Mouse (Mus musculus): ENCODE data around the gene Mid1. TPM values are rescaled to one million over a fixed set of nuclear protein-coding genes. Genes with fewer than 3 reads are reported as not detected.
"Not testable (repeated sequence)": the region's sequence is repeated elsewhere in the genome, so short reads cannot be mapped to it uniquely, and the experiment has no call there.

Mid1 gene
- polyA plus RNA-seq, 1 experiment from 2014 or later = 20.2 TPM

DNA sequence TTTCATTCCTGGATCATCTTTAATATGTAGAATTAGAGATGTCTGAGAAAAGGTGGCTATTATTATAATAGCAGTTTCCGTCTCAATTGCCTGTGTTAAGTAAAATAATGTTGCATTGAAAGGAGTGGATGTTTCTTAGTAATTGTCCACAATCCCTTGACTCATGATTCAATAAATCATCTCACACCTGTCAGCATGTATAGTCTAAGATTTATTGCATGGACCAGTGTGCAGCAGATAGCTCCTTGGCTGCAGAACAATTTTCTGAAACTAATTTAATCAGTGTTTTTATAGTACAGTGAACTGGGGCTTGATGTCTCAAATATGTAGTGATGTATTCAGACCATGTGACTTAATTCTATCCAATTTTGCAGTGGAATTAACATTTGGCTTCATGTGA lies 265.6 kb downstream of the Mid1 start:
- 73% methylated on average over 1 of the region's 1 CpGs for WGBS
- H3K4me2 ChIP-seq (replicated peaks; ENCODE audit: low read depth, low read length) = no peak overlapping the region
- ATAC-seq (ENCODE audit: low FRiP score, low TSS enrichment) = no peak
- no peaks in the 10 kb centered on the region for H3K27me3 ChIP-seq (ENCODE audit: control insufficient read depth, insufficient read depth, low read length)
- H3K4me1 ChIP-seq (ENCODE audit: control insufficient read depth, insufficient read depth, low read length) = no peaks in the 10 kb centered on the region
- H3K27ac ChIP-seq (ENCODE audit: low read depth, low read length) = no peak overlapping the region
- no peaks in the 10 kb centered on the region for H3K36me3 ChIP-seq (ENCODE audit: control insufficient read depth, insufficient read depth, low read length)
- H3K9ac ChIP-seq (ENCODE audit: low read depth, low read length) = no peak overlapping the region
- no peak overlapping the region for H3K4me3 ChIP-seq (ENCODE audit: low read length)
- H3K9me3 ChIP-seq (ENCODE audit: control insufficient read depth, low read length) = no peaks in the 10 kb centered on the region

GRCm38 (mm10) chrX:169969337-169969736 lies 284.3 kb downstream of the Mid1 start:
- no peak for ATAC-seq (ENCODE audit: low FRiP score, low TSS enrichment)
- no peaks in the 10 kb centered on the region for H3K4me1 ChIP-seq (ENCODE audit: control insufficient read depth, insufficient read depth, low read length)
- H3K4me3 ChIP-seq (ENCODE audit: low read length) = no peak overlapping the region
- H3K4me2 ChIP-seq (replicated peaks; ENCODE audit: low read depth, low read length) = no peak overlapping the region
- no peak overlapping the region for H3K9ac ChIP-seq (ENCODE audit: low read depth, low read length)
- no peaks in the 10 kb centered on the region for H3K27me3 ChIP-seq (ENCODE audit: control insufficient read depth, insufficient read depth, low read length)
- WGBS = 93% methylated on average over 1 of the region's 1 CpGs
- H3K9me3 ChIP-seq (ENCODE audit: control insufficient read depth, low read length) = peaks cover 3% of the 10 kb centered on the region; the same call in 1 of the 2 replicates
- no peak overlapping the region for H3K27ac ChIP-seq (ENCODE audit: low read depth, low read length)
- H3K36me3 ChIP-seq (ENCODE audit: control insufficient read depth, insufficient read depth, low read length) = peaks cover 4% of the 10 kb centered on the region; the same call in 1 of the 2 replicates

GRCm38 (mm10) chrX:169969765-169970164 lies 284.8 kb downstream of the Mid1 start:
- not testable (repeated sequence) for H3K4me3 ChIP-seq (ENCODE audit: low read length); H3K27ac ChIP-seq (ENCODE audit: low read depth, low read length); ATAC-seq (ENCODE audit: low FRiP score, low TSS enrichment); H3K27me3 ChIP-seq (ENCODE audit: control insufficient read depth, insufficient read depth, low read length); H3K4me1 ChIP-seq (ENCODE audit: control insufficient read depth, insufficient read depth, low read length); H3K4me2 ChIP-seq (replicated peaks; ENCODE audit: low read depth, low read length); H3K9ac ChIP-seq (ENCODE audit: low read depth, low read length); H3K36me3 ChIP-seq (ENCODE audit: control insufficient read depth, insufficient read depth, low read length); H3K9me3 ChIP-seq (ENCODE audit: control insufficient read depth, low read length)
- WGBS = 88% methylated on average over 3 of the region's 3 CpGs

- WGBS = 91% methylated on average over 7 of the region's 7 CpGs
- H3K27ac ChIP-seq (ENCODE audit: low read depth, low read length); H3K9ac ChIP-seq (ENCODE audit: low read depth, low read length); H3K4me2 ChIP-seq (replicated peaks; ENCODE audit: low read depth, low read length); H3K4me3 ChIP-seq (ENCODE audit: low read length); H3K27me3 ChIP-seq (ENCODE audit: control insufficient read depth, insufficient read depth, low read length); H3K4me1 ChIP-seq (ENCODE audit: control insufficient read depth, insufficient read depth, low read length); H3K9me3 ChIP-seq (ENCODE audit: control insufficient read depth, low read length); H3K36me3 ChIP-seq (ENCODE audit: control insufficient read depth, insufficient read depth, low read length); ATAC-seq (ENCODE audit: low FRiP score, low TSS enrichment): not testable (repeated sequence)
Observed at GRCm38 (mm10) chrX:169970546-169970945, 285.5 kb downstream of the Mid1 start.

GRCm38 (mm10) chrX:169971562-169971961 lies 286.6 kb downstream of the Mid1 start:
- H3K4me1 ChIP-seq (ENCODE audit: control insufficient read depth, insufficient read depth, low read length); H3K27me3 ChIP-seq (ENCODE audit: control insufficient read depth, insufficient read depth, low read length); H3K9me3 ChIP-seq (ENCODE audit: control insufficient read depth, low read length); H3K4me2 ChIP-seq (replicated peaks; ENCODE audit: low read depth, low read length); H3K4me3 ChIP-seq (ENCODE audit: low read length); H3K9ac ChIP-seq (ENCODE audit: low read depth, low read length); ATAC-seq (ENCODE audit: low FRiP score, low TSS enrichment); H3K27ac ChIP-seq (ENCODE audit: low read depth, low read length); H3K36me3 ChIP-seq (ENCODE audit: control insufficient read depth, insufficient read depth, low read length): not testable (repeated sequence)
- 89% methylated on average over 6 of the region's 6 CpGs for WGBS

DNA sequence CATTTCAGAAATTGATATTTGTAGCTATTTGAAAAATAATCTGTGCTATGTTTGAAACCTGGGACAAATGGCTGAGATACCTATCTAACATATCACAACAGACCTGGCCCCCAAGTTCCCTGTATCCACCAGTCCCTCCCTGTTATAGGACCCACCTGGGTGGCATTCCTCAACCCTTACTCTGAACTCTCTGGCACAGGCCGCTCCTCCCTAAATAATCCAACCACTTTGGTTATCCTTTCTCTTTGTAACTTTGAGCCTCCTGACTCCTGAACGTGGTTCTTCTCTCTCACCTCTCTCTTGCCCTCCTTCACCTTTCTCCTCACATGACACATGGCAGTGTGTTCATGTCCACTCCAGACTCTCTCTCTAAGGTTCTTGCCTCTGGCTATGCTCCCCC lies 287.1 kb downstream of the Mid1 start:
- 73% methylated on average over 2 of the region's 2 CpGs for WGBS
- H3K4me1 ChIP-seq (ENCODE audit: control insufficient read depth, insufficient read depth, low read length); H3K4me3 ChIP-seq (ENCODE audit: low read length); H3K27ac ChIP-seq (ENCODE audit: low read depth, low read length); H3K9me3 ChIP-seq (ENCODE audit: control insufficient read depth, low read length); H3K9ac ChIP-seq (ENCODE audit: low read depth, low read length); ATAC-seq (ENCODE audit: low FRiP score, low TSS enrichment); H3K27me3 ChIP-seq (ENCODE audit: control insufficient read depth, insufficient read depth, low read length); H3K4me2 ChIP-seq (replicated peaks; ENCODE audit: low read depth, low read length): not testable (repeated sequence)
- peaks cover 12% of the 10 kb centered on the region; the same call in 1 of the 2 replicates for H3K36me3 ChIP-seq (ENCODE audit: control insufficient read depth, insufficient read depth, low read length)

DNA sequence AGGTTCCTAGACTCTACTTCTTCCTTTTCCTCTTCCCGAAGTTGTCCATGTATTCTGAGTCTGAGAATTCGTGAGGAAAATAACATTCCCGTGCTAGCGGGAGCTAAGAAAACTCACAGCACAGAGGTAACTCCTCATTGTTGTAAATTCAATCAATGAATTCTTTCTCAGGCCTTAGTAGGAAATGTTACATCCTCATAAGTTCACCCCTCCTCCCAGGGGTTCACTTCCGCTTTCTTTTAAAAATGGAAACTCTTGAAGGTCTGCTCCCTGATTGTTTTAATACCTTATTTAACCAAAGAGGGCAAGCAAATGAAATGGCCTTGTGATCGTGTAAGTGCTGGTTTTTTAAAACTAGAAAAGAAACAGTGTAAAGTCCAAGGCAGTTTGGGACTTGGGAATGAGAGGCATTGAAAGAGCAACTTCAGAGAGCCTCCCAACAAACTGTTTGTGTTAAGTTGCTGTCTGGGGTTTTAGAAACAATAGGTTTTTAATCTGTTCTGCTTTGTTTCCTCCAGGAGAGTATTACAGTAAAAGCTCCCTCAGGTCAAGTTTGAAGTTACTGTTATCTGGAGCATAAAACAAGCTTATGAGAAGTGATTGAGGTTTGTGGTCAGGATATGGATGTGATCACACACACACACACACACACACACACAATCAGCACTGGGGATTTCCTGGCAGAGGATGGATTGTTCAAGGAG lies 287.9 kb downstream of the Mid1 start:
- H3K4me2 ChIP-seq (replicated peaks; ENCODE audit: low read depth, low read length); H3K9me3 ChIP-seq (ENCODE audit: control insufficient read depth, low read length); H3K9ac ChIP-seq (ENCODE audit: low read depth, low read length); ATAC-seq (ENCODE audit: low FRiP score, low TSS enrichment); H3K4me1 ChIP-seq (ENCODE audit: control insufficient read depth, insufficient read depth, low read length); H3K27ac ChIP-seq (ENCODE audit: low read depth, low read length); H3K4me3 ChIP-seq (ENCODE audit: low read length); H3K27me3 ChIP-seq (ENCODE audit: control insufficient read depth, insufficient read depth, low read length): not testable (repeated sequence)
- WGBS = 77% methylated on average over 6 of the region's 6 CpGs
- peaks cover 15% of the 10 kb centered on the region; the same call in 1 of the 2 replicates for H3K36me3 ChIP-seq (ENCODE audit: control insufficient read depth, insufficient read depth, low read length)

DNA sequence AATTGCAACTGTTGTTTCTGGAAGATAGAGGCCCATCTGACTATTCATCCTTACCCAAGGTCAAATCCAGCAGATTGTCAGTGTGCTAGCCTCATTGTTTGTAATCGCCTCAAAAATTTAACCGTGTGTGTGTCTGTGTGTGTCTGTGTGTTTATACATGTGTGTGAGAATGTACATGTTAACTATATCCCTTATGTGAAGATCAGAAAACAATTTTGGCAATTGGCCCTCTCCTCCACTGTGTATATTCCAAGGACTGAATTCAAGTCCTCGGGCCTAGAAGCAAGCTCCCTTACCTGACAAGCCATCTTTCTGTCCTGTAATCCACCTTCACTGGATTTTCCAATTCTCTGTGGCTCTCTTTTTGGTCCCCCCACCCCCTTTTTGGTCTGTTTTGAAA lies 288.8 kb downstream of the Mid1 start:
- not testable (repeated sequence) for H3K4me3 ChIP-seq (ENCODE audit: low read length); H3K27me3 ChIP-seq (ENCODE audit: control insufficient read depth, insufficient read depth, low read length); H3K4me1 ChIP-seq (ENCODE audit: control insufficient read depth, insufficient read depth, low read length); H3K4me2 ChIP-seq (replicated peaks; ENCODE audit: low read depth, low read length); ATAC-seq (ENCODE audit: low FRiP score, low TSS enrichment); H3K27ac ChIP-seq (ENCODE audit: low read depth, low read length); H3K9ac ChIP-seq (ENCODE audit: low read depth, low read length); H3K9me3 ChIP-seq (ENCODE audit: control insufficient read depth, low read length)
- WGBS = 70% methylated on average over 3 of the region's 3 CpGs
- H3K36me3 ChIP-seq (ENCODE audit: control insufficient read depth, insufficient read depth, low read length) = peaks cover 21% of the 10 kb centered on the region; the same call in 1 of the 2 replicates

DNA sequence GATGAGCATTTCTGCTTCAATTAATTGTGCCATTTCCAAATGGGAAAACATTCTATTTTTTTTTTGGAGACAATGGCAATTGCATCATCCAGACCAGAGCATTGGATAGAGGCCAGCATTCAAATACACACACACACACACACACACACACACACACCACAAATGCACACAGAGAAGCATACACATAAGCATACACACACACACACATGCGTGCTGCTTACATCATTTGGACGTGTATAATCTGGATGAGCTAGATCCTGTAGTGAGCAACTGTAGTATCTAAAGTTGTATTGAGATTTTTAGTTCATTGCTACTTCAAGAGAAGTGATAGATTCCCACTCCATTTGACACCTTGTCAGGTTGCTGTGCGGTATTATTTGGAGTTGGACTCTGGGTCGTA lies 289.5 kb downstream of the Mid1 start:
- H3K9ac ChIP-seq (ENCODE audit: low read depth, low read length); H3K9me3 ChIP-seq (ENCODE audit: control insufficient read depth, low read length); H3K4me1 ChIP-seq (ENCODE audit: control insufficient read depth, insufficient read depth, low read length); H3K27ac ChIP-seq (ENCODE audit: low read depth, low read length); H3K27me3 ChIP-seq (ENCODE audit: control insufficient read depth, insufficient read depth, low read length); H3K4me3 ChIP-seq (ENCODE audit: low read length); H3K4me2 ChIP-seq (replicated peaks; ENCODE audit: low read depth, low read length): not testable (repeated sequence)
- 64% methylated on average over 4 of the region's 4 CpGs for WGBS
- peak; percentile 1; the same call in 1 of the 2 replicates for ATAC-seq (ENCODE audit: low FRiP score, low TSS enrichment)
- H3K36me3 ChIP-seq (ENCODE audit: control insufficient read depth, insufficient read depth, low read length) = peaks cover 23% of the 10 kb centered on the region
